Mouse (Mus musculus) liver, embryonic 16.5 days (tissue): ENCODE measurements around the gene Angpt4. TPM values are rescaled to one million over a fixed set of nuclear protein-coding genes. Genes with fewer than 3 reads are reported as not detected.

Source experiments
- ATAC-seq: fragments of 200-750 bp; cut with Nextera tagmentation; 2 replicates; pipeline ENCODE4 v1.8.0; 2017; ENCODE audit warnings: low read depth, mild to moderate bottlenecking, moderate number of reproducible peaks, moderate library complexity
- H3K27ac ChIP-seq: fragments of 300-500 bp; sonication (generic); 2 replicates; pipeline ENCODE4 v1.5.1; 2014; ENCODE audit warnings: mild to moderate bottlenecking, low read length
- H3K27me3 ChIP-seq: fragments of 300-500 bp; sonication (generic); 2 replicates; pipeline ENCODE4 v1.6.1; 2014; ENCODE audit warnings: low read depth, low read length, mixed read lengths; ENCODE audit not compliant: control insufficient read depth, insufficient read depth
- H3K36me3 ChIP-seq: fragments of 300-500 bp; sonication (generic); 2 replicates; pipeline ENCODE4 v1.6.1; 2014; ENCODE audit warnings: mild to moderate bottlenecking; ENCODE audit not compliant: control insufficient read depth, insufficient read depth
- H3K4me1 ChIP-seq: fragments of 300-500 bp; sonication (generic); 2 replicates; pipeline ENCODE4 v1.6.1; 2014; ENCODE audit warnings: low read depth, low read length, mixed read lengths; ENCODE audit not compliant: control insufficient read depth
- H3K4me2 ChIP-seq: fragments of 300-500 bp; sonication (generic); 2 replicates; pipeline ENCODE4 v1.6.1; 2014; ENCODE audit warnings: low read depth, low read length, mixed read lengths
- H3K4me3 ChIP-seq: fragments of 300-500 bp; sonication (generic); 2 replicates; pipeline ENCODE4 v1.5.1; 2014; ENCODE audit warnings: low read depth, mild to moderate bottlenecking, low read length
- H3K9ac ChIP-seq: fragments of 300-500 bp; sonication (generic); 2 replicates; pipeline ENCODE4 v1.6.1; 2014; ENCODE audit warnings: low read depth, low read length
- H3K9me3 ChIP-seq: fragments of 300-500 bp; sonication (generic); replicated peaks from 2 replicates; pipeline ENCODE4 v1.6.1; 2016; ENCODE audit warnings: low read length; ENCODE audit not compliant: control insufficient read depth
- WGBS: fragments of 180-500 bp; shearing (Covaris S2); extraction: QIAGEN DNeasy Blood & Tissue Kit; methylation state at CpG from one replicate; pipeline ENCODE4 v1.1.7; 2014; ENCODE audit not compliant: insufficient replicate concordance; 5-methylcytosine and 5-hydroxymethylcytosine counted together
- polyA plus RNA-seq: library from polyadenylated mRNA; unstranded; fragments of >200 nt; fragmentation: Nextera tagmentation; extraction: Ambion mirVana; gene quantifications from 2 replicates; pipeline ENCODE4 v1.2.1, GENCODE M21; 2015

Gene Angpt4
- polyA plus RNA-seq, 1 experiment from 2014 or later = 0.06 TPM

GRCm38 (mm10) chr2:151921596-151921995 is 10.6 kb downstream of the Angpt4 start:
- WGBS = 42% methylated on average over 4 of the region's 4 CpGs
- Histone ChIP-seq H3K4me1 (peaks cover 3% of the 10 kb centered on the region; the same call in 1 of the 2 replicates), H3K4me3 (no peak overlapping the region), H3K9ac (no peak overlapping the region), H3K27me3 (no peaks in the 10 kb centered on the region), H3K9me3 (no peaks in the 10 kb centered on the region), H3K36me3 (no peaks in the 10 kb centered on the region), H3K27ac (no peak overlapping the region), H3K4me2 (no peak overlapping the region)
- no peak for ATAC-seq

DNA sequence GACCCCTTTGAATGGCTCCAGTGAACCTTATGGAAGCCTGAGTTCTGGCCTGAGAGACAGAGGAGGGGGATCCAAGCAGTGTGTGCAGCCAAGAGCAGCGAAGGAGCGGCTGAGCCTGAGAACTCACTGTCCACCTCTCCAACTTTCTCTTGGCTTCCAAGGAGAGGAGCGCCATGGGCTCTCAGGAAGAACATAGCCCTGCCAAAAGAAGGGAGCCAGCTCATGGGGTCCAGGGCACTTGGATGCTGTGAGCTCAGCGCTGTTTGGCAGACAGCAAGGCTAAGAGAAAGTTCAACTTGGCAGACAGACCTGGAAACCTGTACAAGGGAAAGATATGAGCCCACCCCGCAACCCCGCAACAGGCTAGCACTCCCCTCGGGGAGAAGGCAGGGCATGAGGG is 13.3 kb downstream of the Angpt4 start:
- Histone ChIP-seq H3K36me3 (no peaks in the 10 kb centered on the region), H3K4me1 (peaks cover 3% of the 10 kb centered on the region; the same call in 1 of the 2 replicates), H3K9me3 (no peaks in the 10 kb centered on the region), H3K4me2 (no peak overlapping the region), H3K9ac (no peak overlapping the region), H3K4me3 (no peak overlapping the region), H3K27ac (no peak overlapping the region), H3K27me3 (no peaks in the 10 kb centered on the region)
- 78% methylated on average over 7 of the region's 7 CpGs for WGBS
- no peak for ATAC-seq

DNA sequence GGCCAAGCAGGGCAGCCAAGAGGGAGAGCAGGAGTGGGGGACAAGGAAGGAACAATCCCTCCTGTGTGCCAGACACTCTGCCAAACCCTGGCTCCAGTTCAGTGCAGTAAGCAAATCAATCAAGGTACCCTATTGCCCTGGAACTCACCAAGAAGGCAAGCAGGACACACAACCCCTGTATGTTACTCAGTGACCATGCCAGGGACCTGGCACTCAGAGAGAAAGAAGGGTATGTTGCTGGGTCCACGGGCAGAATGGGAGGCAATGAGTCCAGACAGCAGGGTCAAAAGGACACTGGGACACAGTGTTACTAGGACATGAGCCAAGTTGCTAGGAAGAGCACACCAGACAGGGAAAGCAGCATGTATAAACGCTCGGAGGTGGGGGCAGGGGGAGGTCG is 14.7 kb downstream of the Angpt4 start:
- H3K27ac ChIP-seq = 0 out of 2 replicates have a peak overlapping the region, but pooled peaks have one; percentile 6
- 42% methylated on average over 4 of the region's 4 CpGs for whole genome bisulfite sequencing
- H3K4me3 ChIP-seq = no peak overlapping the region
- no peaks in the 10 kb centered on the region for H3K9me3 ChIP-seq
- no peaks in the 10 kb centered on the region for H3K36me3 ChIP-seq
- no peak overlapping the region for H3K4me2 ChIP-seq
- H3K27me3 ChIP-seq = no peaks in the 10 kb centered on the region
- peaks cover 3% of the 10 kb centered on the region; the same call in 1 of the 2 replicates for H3K4me1 ChIP-seq
- no peak overlapping the region for H3K9ac ChIP-seq
- peak; percentile 77 for ATAC-seq

- peak; percentile 66 for ATAC-seq
- H3K36me3 ChIP-seq = no peaks in the 10 kb centered on the region
- WGBS = 70% methylated on average over 11 of the region's 11 CpGs
- no peak overlapping the region for H3K27ac ChIP-seq
- H3K9me3 ChIP-seq = no peaks in the 10 kb centered on the region
- no peak overlapping the region for H3K4me3 ChIP-seq
- no peaks in the 10 kb centered on the region for H3K27me3 ChIP-seq
- H3K4me2 ChIP-seq = no peak overlapping the region
- no peak overlapping the region for H3K9ac ChIP-seq
- H3K4me1 ChIP-seq = peaks cover 3% of the 10 kb centered on the region; the same call in 1 of the 2 replicates
These were observed 16.1 kb downstream of the Angpt4 start for GRCm38 (mm10) chr2:151927103-151927502.

- no peak overlapping the region for H3K4me3 ChIP-seq
- no peaks in the 10 kb centered on the region for H3K27me3 ChIP-seq
- no peak for ATAC-seq
These were observed 19.5 kb downstream of the Angpt4 start for GRCm38 (mm10) chr2:151930389-151931074.

DNA sequence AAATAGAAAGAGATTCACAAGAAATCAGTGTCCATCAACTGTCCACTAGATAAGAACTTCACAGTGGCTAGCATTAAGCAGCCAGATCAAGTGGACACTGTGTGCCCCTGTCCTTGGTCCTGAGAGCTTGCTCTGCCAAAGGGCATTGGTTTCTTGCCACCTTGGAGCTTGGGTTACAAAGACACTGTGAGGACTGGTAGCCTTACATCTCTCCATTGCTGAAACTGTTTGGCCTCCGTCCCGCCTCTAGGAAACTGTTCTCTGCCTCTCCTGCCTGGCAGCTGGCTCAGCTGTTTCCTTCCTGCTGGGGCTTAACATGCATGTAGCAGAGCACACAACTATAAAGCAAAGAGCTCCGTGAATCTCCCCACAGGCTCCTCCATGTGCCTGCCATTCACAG is 26.9 kb downstream of the Angpt4 start:
- 9% methylated on average over 3 of the region's 3 CpGs for WGBS
- Histone ChIP-seq H3K4me1 (no peaks in the 10 kb centered on the region), H3K27ac (no peak overlapping the region), H3K9me3 (no peaks in the 10 kb centered on the region), H3K36me3 (no peaks in the 10 kb centered on the region), H3K9ac (no peak overlapping the region), H3K4me3 (no peak overlapping the region), H3K4me2 (no peak overlapping the region), H3K27me3 (no peaks in the 10 kb centered on the region)
- ATAC-seq = no peak

More at GRCm38 (mm10) chr2:151930389-151931074, 19.5 kb downstream of the Angpt4 start:
- Histone ChIP-seq H3K27ac (no peak overlapping the region), H3K9me3 (no peaks in the 10 kb centered on the region), H3K9ac (no peak overlapping the region), H3K36me3 (no peaks in the 10 kb centered on the region), H3K4me2 (no peak overlapping the region), H3K4me1 (peaks cover 3% of the 10 kb centered on the region; the same call in 1 of the 2 replicates)
- WGBS = 25% methylated on average over 7 of the region's 7 CpGs

GRCm38 (mm10) chr2:151938780-151939200 is 27.8 kb downstream of the Angpt4 start:
- no peaks in the 10 kb centered on the region for H3K9me3 ChIP-seq
- no peaks in the 10 kb centered on the region for H3K4me1 ChIP-seq
- H3K4me3 ChIP-seq = no peak overlapping the region
- no peak overlapping the region for H3K27ac ChIP-seq
- WGBS = 60% methylated on average over 11 of the region's 11 CpGs
- no peak for ATAC-seq
- no peaks in the 10 kb centered on the region for H3K27me3 ChIP-seq
- H3K36me3 ChIP-seq = no peaks in the 10 kb centered on the region
- no peak overlapping the region for H3K9ac ChIP-seq
- no peak overlapping the region for H3K4me2 ChIP-seq

GRCm38 (mm10) chr2:151939651-151940420 is 28.8 kb downstream of the Angpt4 start:
- Histone ChIP-seq H3K4me1 (no peaks in the 10 kb centered on the region), H3K36me3 (no peaks in the 10 kb centered on the region), H3K27me3 (no peaks in the 10 kb centered on the region), H3K4me2 (no peak overlapping the region), H3K4me3 (no peak overlapping the region), H3K27ac (no peak overlapping the region), H3K9me3 (no peaks in the 10 kb centered on the region), H3K9ac (no peak overlapping the region)
- ATAC-seq = no peak
- 47% methylated on average over 5 of the region's 5 CpGs for WGBS

DNA sequence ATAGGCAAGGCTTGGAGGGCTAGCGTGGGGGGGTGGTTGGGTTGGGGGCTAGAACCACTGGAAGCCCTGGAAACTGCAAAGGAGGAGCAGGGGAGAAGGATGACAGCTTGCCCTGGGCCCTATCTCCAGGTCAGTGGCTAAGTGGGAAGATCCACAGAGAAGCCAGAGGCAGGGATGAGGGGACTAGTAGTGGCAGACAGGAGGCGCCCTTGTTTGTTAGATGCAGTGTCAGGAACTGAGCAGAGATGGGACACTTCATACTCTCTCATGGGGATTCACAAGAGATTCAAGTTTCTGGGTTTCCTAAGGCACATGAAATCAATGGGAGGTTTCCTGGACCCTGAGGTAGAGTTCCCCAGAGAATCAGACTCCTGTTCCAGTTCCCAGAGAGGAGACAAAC is 30.3 kb downstream of the Angpt4 start:
- 19% methylated on average over 2 of the region's 2 CpGs for WGBS
- no peaks in the 10 kb centered on the region for H3K4me1 ChIP-seq
- no peaks in the 10 kb centered on the region for H3K27me3 ChIP-seq
- H3K4me3 ChIP-seq = no peak overlapping the region
- no peaks in the 10 kb centered on the region for H3K36me3 ChIP-seq
- H3K4me2 ChIP-seq = no peak overlapping the region
- ATAC-seq = 0 out of 2 replicates have a peak, but pooled peaks have one; percentile 37
- H3K9me3 ChIP-seq = no peaks in the 10 kb centered on the region
- H3K27ac ChIP-seq = no peak overlapping the region
- no peak overlapping the region for H3K9ac ChIP-seq
